Mouse (Mus musculus) embryonic facial prominence, embryonic 12.5 days (tissue): ENCODE measurements at regions not wholly inside any gene's neighbourhood (a gene's known extent, or its start where the extent isn't known, plus 50 kb on each side); places are given as distances from the start of the nearest gene placed in this dataset.
A peak's percentile ranks its signal among the peaks of the same experiment; 100 is the strongest.

Experiments used
- ATAC-seq: fragments of 200-750 bp; cut with Nextera tagmentation; 2 replicates; pipeline ENCODE4 v1.8.0; 2017; ENCODE audit not compliant: insufficient number of reproducible peaks, insufficient read depth, low FRiP score, low TSS enrichment
- H3K27ac ChIP-seq: fragments of 300-500 bp; sonication (generic); 2 replicates; pipeline ENCODE4 v1.5.1; 2016; ENCODE audit warnings: mild to moderate bottlenecking
- H3K27me3 ChIP-seq: fragments of 300-500 bp; sonication (generic); 2 replicates; pipeline ENCODE4 v1.6.1; 2016; ENCODE audit warnings: mild to moderate bottlenecking, moderate library complexity
- H3K36me3 ChIP-seq: fragments of 300-500 bp; sonication (generic); 2 replicates; pipeline ENCODE4 v1.6.1; 2016; ENCODE audit warnings: mild to moderate bottlenecking
- H3K4me1 ChIP-seq: fragments of 300-500 bp; sonication (generic); 2 replicates; pipeline ENCODE4 v1.6.1; 2016
- H3K4me2 ChIP-seq: fragments of 300-500 bp; sonication (generic); replicated peaks from 2 replicates; pipeline ENCODE4 v1.6.1; 2016; ENCODE audit warnings: mild to moderate bottlenecking, moderate library complexity
- H3K4me3 ChIP-seq: fragments of 300-500 bp; sonication (generic); 2 replicates; pipeline ENCODE4 v1.5.1; 2016; ENCODE audit warnings: mild to moderate bottlenecking
- H3K9ac ChIP-seq: fragments of 300-500 bp; sonication (generic); 2 replicates; pipeline ENCODE4 v1.6.1; 2016; ENCODE audit warnings: mild to moderate bottlenecking, moderate library complexity
- H3K9me3 ChIP-seq: fragments of 300-500 bp; sonication (generic); 2 replicates; pipeline ENCODE4 v1.6.1; 2016; ENCODE audit warnings: mild to moderate bottlenecking, moderate library complexity
- WGBS: fragments of 180-500 bp; shearing (Covaris S2); methylation state at CpG from one replicate; pipeline ENCODE4 v1.1.7; 2016; 5-methylcytosine and 5-hydroxymethylcytosine counted together

GRCm38 (mm10) chr14:100444099-100444498, 159.6 kb upstream of the Klf12 start:
- Histone ChIP-seq H3K9me3 (no peaks in the 10 kb centered on the region), H3K9ac (no peak overlapping the region), H3K4me3 (no peak overlapping the region), H3K27me3 (no peaks in the 10 kb centered on the region), H3K36me3 (no peaks in the 10 kb centered on the region), H3K4me1 (no peaks in the 10 kb centered on the region), H3K27ac (no peak overlapping the region), H3K4me2 (no peak overlapping the region)
- 72% methylated on average over 2 of the region's 2 CpGs for WGBS
- ATAC-seq = no peak

- 84% methylated on average over 1 of the region's 1 CpGs for WGBS
- H3K4me1 ChIP-seq = no peaks in the 10 kb centered on the region
- ATAC-seq = no peak
- H3K4me3 ChIP-seq = no peak overlapping the region
- no peak overlapping the region for H3K9ac ChIP-seq
- H3K36me3 ChIP-seq = no peaks in the 10 kb centered on the region
- H3K27me3 ChIP-seq = no peaks in the 10 kb centered on the region
- no peaks in the 10 kb centered on the region for H3K9me3 ChIP-seq
- no peak overlapping the region for H3K4me2 ChIP-seq
- no peak overlapping the region for H3K27ac ChIP-seq
These were observed 153.1 kb upstream of the Klf12 start for GRCm38 (mm10) chr14:100437552-100437951.

- 90% methylated on average over 4 of the region's 4 CpGs for WGBS
- no peak overlapping the region for H3K9ac ChIP-seq
- H3K27me3 ChIP-seq = no peaks in the 10 kb centered on the region
- H3K27ac ChIP-seq = no peak overlapping the region
- no peak for ATAC-seq
- no peaks in the 10 kb centered on the region for H3K4me1 ChIP-seq
- no peak overlapping the region for H3K4me2 ChIP-seq
- H3K4me3 ChIP-seq = no peak overlapping the region
- no peaks in the 10 kb centered on the region for H3K9me3 ChIP-seq
- H3K36me3 ChIP-seq = no peaks in the 10 kb centered on the region
These were observed 145.2 kb upstream of the Klf12 start for GRCm38 (mm10) chr14:100429662-100430061.

- Histone ChIP-seq H3K4me1 (no peaks in the 10 kb centered on the region), H3K4me3 (no peak overlapping the region), H3K27ac (no peak overlapping the region), H3K9me3 (no peaks in the 10 kb centered on the region), H3K4me2 (no peak overlapping the region), H3K36me3 (no peaks in the 10 kb centered on the region), H3K9ac (no peak overlapping the region), H3K27me3 (no peaks in the 10 kb centered on the region)
- WGBS = 92% methylated on average over 7 of the region's 7 CpGs
- ATAC-seq = no peak
These were observed 141.9 kb upstream of the Klf12 start for GRCm38 (mm10) chr14:100426399-100426798.

- no peak overlapping the region for H3K4me3 ChIP-seq
- no peak for ATAC-seq
- H3K9ac ChIP-seq = no peak overlapping the region
- no peaks in the 10 kb centered on the region for H3K9me3 ChIP-seq
- WGBS = 57% methylated on average over 4 of the region's 4 CpGs
- H3K36me3 ChIP-seq = no peaks in the 10 kb centered on the region
- no peaks in the 10 kb centered on the region for H3K4me1 ChIP-seq
- no peak overlapping the region for H3K4me2 ChIP-seq
- no peak overlapping the region for H3K27ac ChIP-seq
- H3K27me3 ChIP-seq = no peaks in the 10 kb centered on the region
These were observed 139.3 kb upstream of the Klf12 start for GRCm38 (mm10) chr14:100423790-100424189.

DNA sequence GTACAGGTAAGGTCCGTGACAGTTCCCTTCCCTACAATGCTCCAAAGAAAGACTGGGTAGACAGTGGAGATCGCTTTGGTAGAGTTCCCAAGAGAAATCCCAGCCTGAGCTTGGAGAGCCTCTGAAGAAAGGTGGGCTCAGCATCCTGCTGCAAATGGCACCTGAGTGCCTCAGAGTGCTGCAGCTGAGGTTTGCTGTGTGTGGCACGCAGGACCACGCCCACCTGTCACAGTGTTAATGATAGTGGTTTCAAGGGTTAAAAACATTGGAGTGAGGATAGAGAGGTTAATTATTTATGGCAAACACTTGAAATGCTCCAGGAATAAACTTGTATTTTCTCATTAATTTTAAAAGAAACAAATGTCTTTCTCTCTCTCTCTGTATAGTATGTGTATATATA, 137.2 kb upstream of the Klf12 start:
- Histone ChIP-seq H3K9ac (no peak overlapping the region), H3K9me3 (no peaks in the 10 kb centered on the region), H3K36me3 (no peaks in the 10 kb centered on the region), H3K27me3 (no peaks in the 10 kb centered on the region), H3K4me1 (no peaks in the 10 kb centered on the region), H3K4me3 (no peak overlapping the region), H3K27ac (no peak overlapping the region), H3K4me2 (no peak overlapping the region)
- no peak for ATAC-seq
- 89% methylated on average over 4 of the region's 4 CpGs for WGBS

DNA sequence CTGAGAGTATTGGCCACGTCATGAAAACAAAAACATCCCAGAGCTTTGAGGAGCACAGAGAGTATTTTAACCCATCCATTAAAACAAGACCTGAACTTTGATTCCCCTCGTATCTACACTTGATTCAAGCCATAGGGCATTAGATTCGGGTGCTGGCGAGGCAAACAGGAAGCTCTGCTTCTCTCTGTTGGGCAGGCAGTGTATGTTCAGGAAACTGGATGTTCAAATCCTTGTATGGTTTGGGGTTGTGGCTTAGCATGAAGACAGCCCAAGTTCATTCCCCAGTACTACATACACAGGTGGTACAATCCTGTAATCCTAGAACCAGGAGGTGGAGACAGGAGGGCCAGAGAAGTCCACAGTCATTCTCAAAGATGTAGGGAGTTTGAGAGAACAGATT, 130.6 kb upstream of the Klf12 start:
- Histone ChIP-seq H3K36me3 (no peaks in the 10 kb centered on the region), H3K9ac (no peak overlapping the region), H3K9me3 (no peaks in the 10 kb centered on the region), H3K4me1 (no peaks in the 10 kb centered on the region), H3K4me2 (no peak overlapping the region), H3K4me3 (no peak overlapping the region), H3K27ac (no peak overlapping the region), H3K27me3 (no peaks in the 10 kb centered on the region)
- no peak for ATAC-seq
- WGBS = 64% methylated on average over 4 of the region's 4 CpGs

DNA sequence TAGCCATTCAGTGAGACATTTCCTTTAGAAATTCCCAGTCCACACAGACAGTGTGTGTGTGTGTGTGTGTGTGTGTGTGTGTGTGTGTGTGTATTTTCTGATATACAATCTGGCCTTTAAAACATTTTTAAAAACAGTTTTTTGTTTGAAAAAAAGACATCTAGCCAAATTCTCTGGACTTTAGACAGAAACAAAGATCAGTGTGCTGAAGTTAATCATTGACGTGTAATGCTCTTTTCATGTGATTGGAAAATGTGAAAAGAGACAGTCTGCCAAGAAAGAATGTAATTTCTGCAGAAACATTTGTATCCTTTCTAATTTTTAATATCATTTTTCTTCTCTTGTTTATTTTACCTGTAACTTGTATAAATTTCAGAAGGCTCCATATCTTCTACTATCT, 127.7 kb upstream of the Klf12 start:
- Histone ChIP-seq H3K36me3 (no peaks in the 10 kb centered on the region), H3K9ac (no peak overlapping the region), H3K9me3 (no peaks in the 10 kb centered on the region), H3K4me2 (no peak overlapping the region), H3K4me1 (no peaks in the 10 kb centered on the region), H3K27ac (no peak overlapping the region), H3K27me3 (no peaks in the 10 kb centered on the region), H3K4me3 (no peak overlapping the region)
- no peak for ATAC-seq
- 80% methylated on average over 1 of the region's 1 CpGs for WGBS

DNA sequence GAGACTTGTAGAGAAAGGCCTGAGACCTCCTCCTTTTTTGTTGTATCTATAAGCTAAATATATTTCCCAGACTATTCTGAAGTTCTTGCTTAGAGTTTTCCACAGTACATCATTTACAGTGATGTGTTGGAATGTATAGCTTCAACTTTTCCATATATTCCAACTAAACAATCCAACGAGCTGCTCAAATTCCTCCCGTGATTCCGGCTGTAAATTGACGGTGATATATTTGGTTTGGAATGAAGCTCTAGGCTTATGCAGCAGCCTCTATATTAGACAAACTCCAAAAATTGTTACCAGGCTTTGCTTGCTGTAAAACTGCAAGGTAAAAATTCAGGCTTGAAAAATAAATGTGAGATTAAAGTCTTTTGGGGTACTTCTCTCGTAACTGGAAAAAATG, 112.7 kb upstream of the Klf12 start:
- H3K9me3 ChIP-seq = no peaks in the 10 kb centered on the region

GRCm38 (mm10) chr14:100375218-100375983, 90.9 kb upstream of the Klf12 start:
- H3K4me1 ChIP-seq = peaks cover 8% of the 10 kb centered on the region; the same call in 1 of the 2 replicates
- no peak overlapping the region for H3K27ac ChIP-seq
- no peak overlapping the region for H3K9ac ChIP-seq
- H3K27me3 ChIP-seq = no peaks in the 10 kb centered on the region
- no peaks in the 10 kb centered on the region for H3K36me3 ChIP-seq
- H3K4me3 ChIP-seq = no peak overlapping the region
- H3K4me2 ChIP-seq = peak overlapping the region; percentile 28
- 35% methylated on average over 8 of the region's 8 CpGs for WGBS
- no peaks in the 10 kb centered on the region for H3K9me3 ChIP-seq
- no peak for ATAC-seq

More for the DNA sequence above, 112.7 kb upstream of the Klf12 start:
- H3K36me3 ChIP-seq = no peaks in the 10 kb centered on the region
- H3K9ac ChIP-seq = no peak overlapping the region
- no peak for ATAC-seq
- H3K4me2 ChIP-seq = no peak overlapping the region
- no peak overlapping the region for H3K4me3 ChIP-seq
- H3K27ac ChIP-seq = no peak overlapping the region
- H3K27me3 ChIP-seq = no peaks in the 10 kb centered on the region
- no peaks in the 10 kb centered on the region for H3K4me1 ChIP-seq
- WGBS = 54% methylated on average over 5 of the region's 5 CpGs

- peak overlapping the region; percentile 28 for H3K4me2 ChIP-seq
- ATAC-seq = 0 out of 2 replicates have a peak, but pooled peaks have one; percentile 28
- H3K9ac ChIP-seq = no peak overlapping the region
- 59% methylated on average over 18 of the region's 18 CpGs for whole genome bisulfite sequencing
- H3K27me3 ChIP-seq = no peaks in the 10 kb centered on the region
- no peak overlapping the region for H3K27ac ChIP-seq
- H3K9me3 ChIP-seq = no peaks in the 10 kb centered on the region
- no peak overlapping the region for H3K4me3 ChIP-seq
- H3K36me3 ChIP-seq = no peaks in the 10 kb centered on the region
- H3K4me1 ChIP-seq = peaks cover 8% of the 10 kb centered on the region; the same call in 1 of the 2 replicates
These were observed 90.2 kb upstream of the Klf12 start for GRCm38 (mm10) chr14:100374494-100375217.

GRCm38 (mm10) chr14:100366234-100366864, 81.9 kb upstream of the Klf12 start:
- peaks cover 6% of the 10 kb centered on the region; the same call in 1 of the 2 replicates for H3K4me1 ChIP-seq
- WGBS = 60% methylated on average over 5 of the region's 5 CpGs
- H3K4me3 ChIP-seq = no peak overlapping the region
- no peaks in the 10 kb centered on the region for H3K36me3 ChIP-seq
- H3K27ac ChIP-seq = no peak overlapping the region
- no peak overlapping the region for H3K4me2 ChIP-seq
- H3K27me3 ChIP-seq = no peaks in the 10 kb centered on the region
- no peak overlapping the region for H3K9ac ChIP-seq
- H3K9me3 ChIP-seq = no peaks in the 10 kb centered on the region
- no peak for ATAC-seq
